Mouse (Mus musculus): ENCODE measurements around the gene Rbm12. TPM values are rescaled to one million over a fixed set of nuclear protein-coding genes. Genes with fewer than 3 reads are reported as not detected.

Rbm12 gene
- total RNA-seq (2014; rRNA removed) (3.9 and 5.1 TPM in 2 replicates), polyA plus RNA-seq (2012; rRNA removed) (4.0 and 4.2 TPM in 2 replicates)

DNA sequence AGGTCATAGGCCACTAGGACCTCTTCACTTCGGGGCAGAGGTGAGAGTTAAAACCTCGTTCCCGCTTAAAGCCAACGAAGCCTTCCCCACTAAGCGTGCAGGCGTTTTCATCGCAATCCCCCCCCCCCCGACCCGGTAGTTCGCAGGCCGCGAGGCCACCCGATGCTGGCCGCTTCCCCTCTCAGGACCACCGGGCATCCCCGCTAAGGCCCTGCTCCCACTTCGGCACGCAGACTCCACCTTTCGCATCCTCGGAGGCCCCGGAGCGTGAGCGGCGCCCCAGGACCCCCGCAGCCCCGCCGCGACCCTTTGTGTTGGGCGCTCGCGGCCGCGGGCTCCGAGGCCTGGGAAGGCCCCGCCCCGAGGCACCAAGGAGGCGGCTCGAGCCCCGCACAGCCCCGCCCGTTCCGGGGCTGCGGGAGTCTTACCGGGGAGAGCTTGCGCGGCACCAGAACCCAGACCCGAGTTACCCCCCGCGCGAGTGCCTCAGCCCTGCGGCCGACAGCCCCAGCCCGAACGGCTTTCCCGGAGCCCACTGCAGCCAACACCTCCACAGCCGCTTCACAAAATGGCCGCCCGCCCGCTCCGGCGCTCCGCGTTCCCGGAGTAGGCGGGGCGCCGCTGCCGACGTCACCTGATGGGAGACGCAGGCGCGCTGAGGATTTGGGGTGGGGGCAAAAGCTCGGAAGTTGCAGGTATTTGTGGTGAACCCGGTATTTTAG is at the start of gene Rbm12, which contains the start of gene Cpne1:
Gene Rbm12, minus strand, starts transcription at position 621 of the 722 bp plus-strand sequence.
Gene Cpne1, minus strand, starts transcription at position 608 of the 722 bp plus-strand sequence.
- Histone ChIP-seq H3K79me2 (ENCODE audit: control insufficient read depth, insufficient read depth, low read length) (peaks cover 22% of the 10 kb centered on the region; the same call in 1 of the 2 replicates), H3K27ac (replicated peaks; ENCODE audit: insufficient read depth, low read depth, low read length) (peak within 1 kb of the TSS; percentile 98), H3K36me3 (ENCODE audit: control insufficient read depth, insufficient read depth, low read length) (no peaks in the 10 kb centered on the region), H3K9ac (ENCODE audit: low read depth, low read length) (peak within 1 kb of the TSS; percentile 99), H3K4me1 (ENCODE audit: control insufficient read depth, insufficient read depth, low read length) (peaks cover 8% of the 10 kb centered on the region), H3K27me3 (ENCODE audit: control insufficient read depth, insufficient read depth, low read length) (no peaks in the 10 kb centered on the region), H3K4me3 (ENCODE audit: insufficient read depth, low read depth, low read length) (peak within 1 kb of the TSS; percentile 99)
- DNase-seq (ENCODE audit: extremely low read depth, low read depth, low spot score): peak; percentile 71
- TF ChIP-seq POLR2A (IDR thresholded peaks at IDR 0.05; ENCODE audit: extremely low read depth, insufficient read depth, low read length) (peak; percentile 59), CTCF (IDR thresholded peaks at IDR 0.05; ENCODE audit: low read depth, low read length) (no peak)
- WGBS: 1% methylated on average over 74 of the region's 74 CpGs

DNA sequence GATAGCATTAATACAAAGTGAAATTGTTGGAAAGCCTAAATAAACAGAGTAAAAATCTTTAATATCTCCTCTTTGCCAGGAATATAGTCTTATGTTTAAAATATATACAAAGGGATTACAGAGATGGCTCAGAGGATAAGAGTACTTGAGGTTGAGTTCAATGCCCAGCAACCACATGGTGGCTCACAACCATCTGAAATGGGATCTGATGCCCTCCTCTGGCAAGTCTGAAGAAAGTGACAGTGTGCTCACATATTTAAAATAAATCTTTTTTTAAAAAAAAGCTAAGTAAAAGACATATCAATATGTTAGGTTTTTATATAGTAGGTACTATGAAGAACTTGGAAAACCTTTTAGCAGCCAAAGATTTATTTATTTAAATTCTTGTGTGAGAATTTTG is 39.8 kb upstream of the Rbm12 start:
- no peak overlapping the region for H3K27ac ChIP-seq (replicated peaks; ENCODE audit: insufficient read depth, low read depth, low read length)
- no peak for TF ChIP-seq POLR2A (IDR thresholded peaks at IDR 0.05; ENCODE audit: extremely low read depth, insufficient read depth, low read length)
- no peaks in the 10 kb centered on the region for H3K27me3 ChIP-seq (ENCODE audit: control insufficient read depth, insufficient read depth, low read length)
- no peaks in the 10 kb centered on the region; the same call in 1 of the 2 replicates for H3K79me2 ChIP-seq (ENCODE audit: control insufficient read depth, insufficient read depth, low read length)
- no peak for DNase-seq (ENCODE audit: extremely low read depth, low read depth, low spot score)
- H3K4me3 ChIP-seq (ENCODE audit: insufficient read depth, low read depth, low read length): no peak overlapping the region
- H3K9ac ChIP-seq (ENCODE audit: low read depth, low read length): no peak overlapping the region
- peaks cover 2% of the 10 kb centered on the region; the same call in 1 of the 2 replicates for H3K4me1 ChIP-seq (ENCODE audit: control insufficient read depth, insufficient read depth, low read length)
- peaks cover 67% of the 10 kb centered on the region for H3K36me3 ChIP-seq (ENCODE audit: control insufficient read depth, insufficient read depth, low read length)

DNA sequence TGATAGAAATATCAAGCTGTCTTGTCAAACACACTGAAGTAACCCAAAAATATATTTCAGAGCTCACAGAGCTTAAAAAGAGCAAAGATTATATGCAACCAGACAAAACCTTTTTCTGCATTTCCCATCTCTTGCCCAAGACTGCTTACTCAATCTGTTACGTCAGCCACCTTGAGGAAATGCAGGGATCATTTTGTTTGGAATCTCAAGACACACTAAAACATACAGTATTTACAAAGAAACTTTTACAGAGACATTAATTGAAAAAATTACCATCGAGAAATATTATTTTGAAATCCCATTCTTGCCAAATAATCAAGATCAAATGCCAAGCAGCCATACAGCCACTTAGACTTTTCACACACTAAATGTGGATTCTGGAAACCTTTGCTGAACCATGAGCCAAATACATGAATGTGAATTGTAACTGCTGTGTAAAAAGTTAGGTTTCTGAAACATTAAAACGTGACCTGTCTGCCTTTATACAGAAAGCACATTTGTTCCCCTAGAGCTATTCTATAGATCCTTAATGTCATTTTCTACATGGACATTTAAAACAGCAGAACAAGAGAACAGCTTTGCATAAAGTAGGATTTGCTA is 35.6 kb upstream of the Rbm12 start:
- H3K79me2 ChIP-seq (ENCODE audit: control insufficient read depth, insufficient read depth, low read length): no peaks in the 10 kb centered on the region
- WGBS: 72% methylated on average over 3 of the region's 3 CpGs
- no peaks in the 10 kb centered on the region for H3K27me3 ChIP-seq (ENCODE audit: control insufficient read depth, insufficient read depth, low read length)
- no peak overlapping the region for H3K9ac ChIP-seq (ENCODE audit: low read depth, low read length)
- H3K4me3 ChIP-seq (ENCODE audit: insufficient read depth, low read depth, low read length): no peak overlapping the region
- no peak for DNase-seq (ENCODE audit: extremely low read depth, low read depth, low spot score)
- TF ChIP-seq POLR2A (IDR thresholded peaks at IDR 0.05; ENCODE audit: extremely low read depth, insufficient read depth, low read length) (no peak), CTCF (IDR thresholded peaks at IDR 0.05; ENCODE audit: low read depth, low read length) (no peak)
- no peak overlapping the region for H3K27ac ChIP-seq (replicated peaks; ENCODE audit: insufficient read depth, low read depth, low read length)
- H3K36me3 ChIP-seq (ENCODE audit: control insufficient read depth, insufficient read depth, low read length): peaks cover 45% of the 10 kb centered on the region
- H3K4me1 ChIP-seq (ENCODE audit: control insufficient read depth, insufficient read depth, low read length): peaks cover 4% of the 10 kb centered on the region; the same call in 1 of the 2 replicates

DNA sequence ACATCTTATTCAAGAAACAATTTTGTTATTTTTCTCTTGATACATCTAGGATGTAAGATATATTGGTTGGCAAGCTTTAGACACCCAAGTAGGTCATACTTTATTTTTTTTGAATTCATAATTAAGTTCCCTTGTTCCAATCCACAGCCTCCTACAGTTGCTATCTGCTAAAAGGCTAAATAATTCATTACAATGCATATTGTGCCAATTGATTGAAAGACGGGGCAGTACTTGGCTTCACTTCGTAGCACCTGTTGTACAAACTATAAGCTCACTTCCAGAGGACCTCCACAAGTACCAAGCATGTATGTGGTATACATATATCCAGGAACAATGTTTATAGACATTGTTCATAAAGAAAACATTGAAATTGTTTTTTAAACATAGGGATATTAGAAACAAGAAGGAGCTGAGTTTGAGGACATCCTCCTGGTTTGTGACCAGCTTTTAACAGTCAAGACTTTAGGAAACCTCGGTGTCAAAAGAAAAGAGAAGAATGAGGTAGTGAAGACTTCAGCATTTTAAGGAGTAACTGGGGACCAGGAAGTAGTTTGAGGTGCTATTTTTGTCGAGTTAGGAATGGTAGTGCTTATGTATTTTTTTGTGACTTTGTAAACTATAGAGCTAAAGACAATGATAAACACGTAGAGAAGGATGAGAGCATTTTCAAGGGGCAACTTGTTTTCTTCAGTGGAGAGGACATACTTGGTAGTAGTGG is 34.7 kb upstream of the Rbm12 start:
- peaks cover 4% of the 10 kb centered on the region; the same call in 1 of the 2 replicates for H3K4me1 ChIP-seq (ENCODE audit: control insufficient read depth, insufficient read depth, low read length)
- no peak overlapping the region for H3K4me3 ChIP-seq (ENCODE audit: insufficient read depth, low read depth, low read length)
- no peak for DNase-seq (ENCODE audit: extremely low read depth, low read depth, low spot score)
- H3K27me3 ChIP-seq (ENCODE audit: control insufficient read depth, insufficient read depth, low read length): no peaks in the 10 kb centered on the region
- no peak overlapping the region for H3K9ac ChIP-seq (ENCODE audit: low read depth, low read length)
- H3K36me3 ChIP-seq (ENCODE audit: control insufficient read depth, insufficient read depth, low read length): peaks cover 40% of the 10 kb centered on the region
- TF ChIP-seq POLR2A (IDR thresholded peaks at IDR 0.05; ENCODE audit: extremely low read depth, insufficient read depth, low read length): no peak
- H3K27ac ChIP-seq (replicated peaks; ENCODE audit: insufficient read depth, low read depth, low read length): no peak overlapping the region
- no peaks in the 10 kb centered on the region for H3K79me2 ChIP-seq (ENCODE audit: control insufficient read depth, insufficient read depth, low read length)
- WGBS: 67% methylated on average over 5 of the region's 5 CpGs

DNA sequence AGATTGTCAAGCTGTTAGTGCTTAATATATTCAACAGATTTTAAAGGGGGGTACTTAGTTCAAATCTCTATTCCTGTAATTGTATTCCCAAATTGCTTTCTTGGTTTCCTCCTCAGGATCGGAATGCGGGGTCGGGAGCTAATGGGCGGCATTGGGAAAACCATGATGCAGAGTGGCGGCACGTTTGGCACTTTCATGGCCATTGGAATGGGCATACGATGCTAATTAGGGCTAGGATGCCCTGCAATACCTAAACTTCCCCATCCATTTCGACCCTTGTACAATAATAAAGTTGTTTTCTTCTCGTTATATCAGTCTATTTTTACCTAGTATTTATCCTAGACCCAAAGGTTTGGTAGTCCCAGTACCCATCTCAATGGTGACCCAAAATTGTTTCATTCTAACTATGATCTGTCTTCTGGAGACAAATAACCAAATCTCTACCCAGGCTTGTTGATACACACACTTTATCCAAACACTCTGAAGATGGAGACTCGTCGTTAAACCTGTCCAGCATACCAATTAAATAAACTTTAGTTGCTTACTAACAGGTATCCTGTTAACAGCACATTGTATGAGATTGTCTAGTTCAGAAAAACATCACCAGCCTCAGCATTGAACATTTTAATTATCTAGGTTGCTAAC is 33.8 kb upstream of the Rbm12 start:
- Histone ChIP-seq H3K4me1 (ENCODE audit: control insufficient read depth, insufficient read depth, low read length) (peaks cover 4% of the 10 kb centered on the region; the same call in 1 of the 2 replicates), H3K36me3 (ENCODE audit: control insufficient read depth, insufficient read depth, low read length) (peaks cover 34% of the 10 kb centered on the region), H3K79me2 (ENCODE audit: control insufficient read depth, insufficient read depth, low read length) (no peaks in the 10 kb centered on the region), H3K9ac (ENCODE audit: low read depth, low read length) (no peak overlapping the region), H3K27me3 (ENCODE audit: control insufficient read depth, insufficient read depth, low read length) (no peaks in the 10 kb centered on the region), H3K4me3 (ENCODE audit: insufficient read depth, low read depth, low read length) (no peak overlapping the region), H3K27ac (replicated peaks; ENCODE audit: insufficient read depth, low read depth, low read length) (no peak overlapping the region)
- 57% methylated on average over 11 of the region's 11 CpGs for WGBS
- no peak for DNase-seq (ENCODE audit: extremely low read depth, low read depth, low spot score)
- TF ChIP-seq POLR2A (IDR thresholded peaks at IDR 0.05; ENCODE audit: extremely low read depth, insufficient read depth, low read length) (no peak), CTCF (IDR thresholded peaks at IDR 0.05; ENCODE audit: low read depth, low read length) (no peak)
